Mouse (Mus musculus) E14TG2a.4 (cell line): Measurements from ENCODE around the gene Spag16.

Source experiments
- CTCF ChIP-seq: conservative IDR thresholded peaks from 2 replicates; pipeline ENCODE4 v1.5.1; 2014; ENCODE audit warnings: low read length
- NANOG ChIP-seq: IDR thresholded peaks from 2 replicates; pipeline ENCODE4 v1.6.1; 2014; ENCODE audit warnings: borderline replicate concordance, low read length, mixed read lengths
- POU5F1 ChIP-seq: IDR thresholded peaks from 2 replicates; pipeline ENCODE4 v1.6.1; 2014; ENCODE audit warnings: low read length, borderline replicate concordance

DNA sequence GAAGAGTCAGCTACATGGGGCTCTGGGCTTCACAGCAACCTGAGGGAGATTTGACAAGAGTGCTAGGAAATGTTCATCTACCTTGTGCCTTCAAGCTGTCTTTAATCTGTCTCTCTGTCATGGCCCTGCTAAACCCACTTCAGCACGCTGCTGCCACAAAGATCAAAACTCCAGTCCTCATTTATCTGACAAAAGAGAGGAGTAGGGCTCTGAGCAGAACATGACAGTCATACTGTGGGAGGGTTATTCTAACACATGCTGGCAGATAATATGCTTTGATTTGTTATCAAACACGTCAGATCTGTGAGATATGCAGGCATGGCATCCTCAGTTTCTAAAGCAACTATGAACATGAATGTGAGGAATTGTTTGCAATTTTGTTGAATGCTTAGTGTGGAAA, 725.1 kb downstream of the Spag16 start:
- TF ChIP-seq CTCF: no peak
- no peak for TF ChIP-seq POU5F1
- no peak for TF ChIP-seq NANOG
